Mouse (Mus musculus) kidney, postnatal 10 days (tissue): Measurements from ENCODE around the gene Ccdc63.

Source experiments
- DNase-seq: peaks from one replicate; pipeline ENCODE4 v3.0.0; 2021; ENCODE audit warnings: mixed read lengths

The Ccdc63 gene

GRCm38 (mm10) chr5:122081471-122081870, 59.2 kb downstream of the Ccdc63 start:
- no peak for DNase-seq

GRCm38 (mm10) chr5:122080930-122081329, 59.7 kb downstream of the Ccdc63 start:
- peak; percentile 58 for DNase-seq

- no peak for DNase-seq
Measured at GRCm38 (mm10) chr5:122079796-122080195, 60.8 kb downstream of the Ccdc63 start.

GRCm38 (mm10) chr5:122077244-122077643, 63.4 kb downstream of the Ccdc63 start:
- DNase-seq = no peak

GRCm38 (mm10) chr5:122075736-122076135, 64.9 kb downstream of the Ccdc63 start:
- DNase-seq = no peak

GRCm38 (mm10) chr5:122071997-122072396, 68.6 kb downstream of the Ccdc63 start:
- no peak for DNase-seq

- peak; percentile 42 for DNase-seq
Measured at GRCm38 (mm10) chr5:122070963-122071800, 69.4 kb downstream of the Ccdc63 start.

- no peak for DNase-seq
Measured at GRCm38 (mm10) chr5:122068563-122068962, 72.1 kb downstream of the Ccdc63 start.

- DNase-seq = no peak
Measured at GRCm38 (mm10) chr5:122063204-122063933, 77.3 kb downstream of the Ccdc63 start.

- peak; percentile 59 for DNase-seq
Measured at GRCm38 (mm10) chr5:122062479-122062878, 78.1 kb downstream of the Ccdc63 start.

- peak; percentile 29 for DNase-seq
Measured at GRCm38 (mm10) chr5:122060767-122061333, 79.8 kb downstream of the Ccdc63 start.

- peak; percentile 84 for DNase-seq
Measured at GRCm38 (mm10) chr5:122059060-122060017, 81.3 kb downstream of the Ccdc63 start.
